Mouse (Mus musculus): ENCODE data around the gene Rapgefl1.

GRCm38 (mm10) chr11:98797909-98798308, 38.7 kb upstream of the Rapgefl1 start:
- no peak for TF ChIP-seq CTCF (IDR thresholded peaks at IDR 0.05; ENCODE audit: low read depth)
- no peak for TF ChIP-seq EP300 (IDR thresholded peaks at IDR 0.05; ENCODE audit: low read depth)
